Mouse (Mus musculus): Measurements from ENCODE around the gene Psmc6. TPM values are rescaled to one million over a fixed set of nuclear protein-coding genes. Genes with fewer than 3 reads are reported as not detected.
A peak's percentile ranks its signal among the peaks of the same experiment; 100 is the strongest.

Gene Psmc6
- 99.6 and 102 TPM in 2 replicates for polyA plus RNA-seq (2012; rRNA removed)

DNA sequence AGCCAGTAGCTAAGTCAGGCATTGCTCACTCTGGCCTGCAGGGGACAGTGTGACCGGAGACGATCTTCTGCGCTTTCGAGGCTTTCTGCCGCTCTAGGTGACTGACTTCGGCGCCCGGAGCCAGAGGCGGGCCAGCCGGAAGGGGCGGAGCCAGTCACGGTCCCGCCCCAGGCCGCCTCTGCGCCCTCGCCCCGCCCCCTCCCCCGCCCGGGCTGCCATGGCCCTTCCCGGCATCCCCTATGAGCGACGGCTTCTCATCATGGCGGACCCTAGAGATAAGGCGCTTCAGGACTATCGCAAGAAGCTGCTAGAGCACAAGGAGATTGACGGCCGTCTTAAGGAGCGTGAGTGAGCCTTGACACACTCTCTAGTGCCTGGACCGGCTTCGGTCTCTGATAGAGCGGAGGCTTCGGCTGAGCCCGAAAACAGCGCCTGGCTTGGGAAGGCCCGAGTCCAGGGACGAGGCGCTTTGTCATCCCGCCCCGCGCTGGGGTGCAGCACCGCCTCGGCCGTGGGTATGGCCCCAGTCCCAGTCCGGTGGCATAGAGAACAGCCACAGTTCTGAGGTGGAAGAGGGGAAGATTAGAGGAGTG lies at the start of gene Psmc6:
TSS of gene Psmc6 (plus strand) at position 200 of the 593 bp plus-strand sequence.
- DNase-seq (ENCODE audit: low spot score), result peak; percentile 84

DNA sequence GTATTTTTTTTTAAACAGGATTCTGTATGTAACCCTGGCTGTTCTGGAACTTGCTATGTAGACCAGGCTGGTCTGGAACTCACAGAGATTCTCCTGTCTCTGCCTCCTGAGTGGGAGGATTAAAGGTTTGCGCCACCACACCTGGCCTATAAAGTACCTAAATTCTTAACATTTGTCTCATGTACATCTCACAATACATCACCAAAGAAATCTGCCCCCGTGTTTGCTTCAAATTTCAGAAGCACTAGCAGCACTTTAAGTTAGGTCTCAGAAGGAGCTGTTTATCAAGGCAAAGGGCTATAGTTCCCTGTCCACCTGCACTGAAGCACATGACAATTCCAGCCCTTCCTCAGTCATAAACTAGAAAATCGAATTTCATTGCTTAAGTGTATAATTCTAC lies 47.5 kb upstream of the Psmc6 start:
- DNase-seq (ENCODE audit: low spot score), result no peak

DNA sequence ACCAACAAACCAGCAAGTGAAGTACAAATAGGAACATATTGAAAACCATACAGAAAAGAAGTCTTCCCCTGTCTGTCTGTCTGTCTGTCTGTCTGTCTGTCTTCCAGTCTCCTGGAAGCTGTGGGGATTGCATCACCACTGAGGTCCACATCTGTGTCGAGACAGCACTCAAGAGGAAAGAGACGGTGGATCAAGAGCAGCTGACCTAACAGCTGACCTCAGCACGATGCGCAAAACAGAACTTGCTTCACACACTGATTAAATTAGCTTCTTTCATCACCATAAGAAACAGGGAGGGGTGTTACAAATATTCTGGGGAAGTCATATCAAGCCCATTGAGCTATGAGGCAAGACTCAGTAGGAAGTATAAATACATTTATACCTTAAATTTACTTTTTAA lies 38.0 kb upstream of the Psmc6 start:
- no peak for DNase-seq (ENCODE audit: low spot score)

DNA sequence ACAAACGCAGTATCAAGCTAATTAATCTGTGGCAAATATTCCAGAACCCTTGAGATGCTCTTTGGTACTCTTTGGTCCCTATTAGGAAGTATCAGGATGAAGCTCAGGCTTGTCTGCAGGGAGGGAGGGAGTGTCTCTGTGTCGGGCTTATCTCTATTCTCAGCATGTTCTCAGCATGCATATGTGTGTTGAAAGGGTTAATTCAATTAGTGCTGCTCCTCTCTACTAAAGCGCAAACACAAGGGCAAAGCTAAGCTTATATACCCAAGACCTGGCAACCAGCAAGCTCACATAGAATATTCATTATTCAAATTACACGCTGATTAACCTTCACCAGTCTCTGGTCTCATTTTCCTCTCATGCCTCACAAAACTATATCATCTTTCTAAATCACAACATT lies 25.6 kb upstream of the Psmc6 start:
- no peak for DNase-seq (ENCODE audit: low spot score)

DNA sequence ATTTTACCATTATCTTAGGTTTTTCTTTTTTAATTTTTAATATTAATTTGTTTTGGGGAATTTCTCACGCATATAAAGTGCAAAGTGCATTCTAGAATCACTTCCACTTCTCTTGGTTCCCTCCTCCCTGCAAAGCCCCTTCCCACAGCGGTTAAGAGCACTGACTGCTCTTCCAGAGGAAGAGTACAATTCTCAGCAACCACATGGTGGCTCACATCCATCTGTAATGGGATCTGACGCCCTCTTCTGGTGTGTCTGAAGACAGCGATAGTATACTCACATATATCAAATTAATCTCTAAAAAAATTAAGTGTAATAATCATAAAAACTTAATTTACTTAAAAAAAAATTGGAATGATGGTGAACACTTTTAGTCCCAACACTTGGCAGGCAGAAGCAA lies 25.2 kb upstream of the Psmc6 start:
- DNase-seq (ENCODE audit: low spot score), result no peak

DNA sequence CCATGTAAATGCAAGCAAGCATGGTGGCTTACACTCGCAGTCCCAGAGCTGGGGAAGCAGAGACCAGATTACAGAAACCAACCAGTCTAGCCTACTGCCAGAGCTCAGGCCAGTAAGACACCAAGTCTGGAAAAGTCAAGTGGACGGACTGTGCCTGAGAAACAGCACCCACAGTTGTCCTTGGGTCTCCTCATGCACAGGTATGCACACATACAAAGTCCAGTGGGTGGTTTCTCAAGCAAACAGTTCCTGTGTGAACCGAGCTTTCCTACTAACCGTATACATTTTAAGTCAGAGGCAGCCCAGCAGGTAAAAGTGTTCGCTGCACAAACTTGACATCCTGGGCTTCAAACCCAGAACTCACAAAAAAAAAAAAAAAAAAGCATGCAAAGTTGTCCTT lies 23.7 kb upstream of the Psmc6 start:
- DNase-seq (ENCODE audit: low spot score), result no peak

DNA sequence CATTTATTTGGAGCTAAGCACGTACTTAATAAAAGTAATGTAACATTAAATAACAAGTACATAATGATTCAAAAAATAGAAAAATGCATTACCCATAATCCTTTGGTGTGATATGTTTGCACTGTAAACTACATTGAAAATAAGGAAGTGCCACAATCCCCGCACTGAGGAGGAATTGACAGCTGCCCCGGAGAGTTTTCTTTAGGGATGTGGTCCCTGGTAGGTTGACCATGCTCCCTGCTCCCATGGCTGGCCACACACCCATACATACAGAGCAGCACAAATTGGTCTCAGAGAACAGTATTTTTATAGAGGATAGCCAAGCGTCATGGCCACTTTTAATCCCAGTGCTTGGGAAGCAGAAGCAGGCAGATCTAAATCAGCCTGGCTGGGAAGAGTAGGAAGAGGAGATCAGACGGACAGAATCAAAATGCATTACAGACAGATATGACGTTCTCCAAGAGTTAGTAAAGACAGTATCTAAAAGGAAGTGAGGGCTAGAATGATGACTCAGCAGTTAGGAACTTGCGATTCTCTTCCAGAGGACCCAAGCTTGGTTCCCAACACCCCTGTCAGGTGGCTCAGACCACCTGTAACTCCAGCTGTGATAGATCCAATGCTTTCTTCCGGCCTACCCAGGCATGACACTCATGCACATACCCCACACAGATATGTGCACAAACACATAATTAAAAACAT lies 21.8 kb upstream of the Psmc6 start:
- DNase-seq (ENCODE audit: low spot score), result no peak

DNA sequence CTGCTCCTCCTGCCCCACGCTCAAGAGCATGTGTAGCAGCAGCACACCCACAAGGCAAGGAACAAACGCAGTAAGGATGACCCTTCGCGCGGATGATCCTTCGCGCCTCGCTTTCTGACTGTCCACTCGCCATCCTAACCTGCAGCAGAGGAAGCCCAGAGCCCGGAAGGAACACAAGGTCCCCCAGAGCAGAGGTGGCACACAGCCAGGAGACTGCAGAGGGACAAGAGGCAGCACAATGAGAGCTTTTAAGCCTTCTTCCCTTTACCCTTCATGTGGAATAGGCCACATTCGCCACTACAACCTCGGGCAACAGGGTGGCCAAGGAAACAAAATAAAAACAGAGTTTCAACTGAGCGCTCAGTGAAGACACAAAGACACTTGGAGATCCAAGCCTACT lies 19.9 kb upstream of the Psmc6 start:
- DNase-seq (ENCODE audit: low spot score), result no peak

DNA sequence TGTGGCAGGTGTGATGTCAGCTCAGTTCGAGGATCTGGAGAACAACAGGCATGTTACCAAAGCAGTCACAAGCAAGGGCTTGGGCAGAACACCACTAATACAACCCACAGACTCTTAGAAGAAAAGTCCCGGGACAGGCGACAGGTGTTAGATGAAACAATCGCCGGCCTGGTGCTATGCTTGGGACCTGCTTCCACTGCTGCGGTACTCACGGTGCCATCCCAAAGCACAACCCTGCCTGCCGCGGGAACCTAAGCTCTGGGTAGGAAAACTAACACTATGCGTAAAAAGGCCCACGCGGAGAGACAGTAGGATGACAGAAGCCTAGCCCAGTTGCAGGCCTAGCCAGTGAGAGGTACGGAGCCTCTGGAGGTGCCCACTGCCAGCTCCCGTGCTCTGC lies 19.5 kb upstream of the Psmc6 start:
- DNase-seq (ENCODE audit: low spot score), result no peak

DNA sequence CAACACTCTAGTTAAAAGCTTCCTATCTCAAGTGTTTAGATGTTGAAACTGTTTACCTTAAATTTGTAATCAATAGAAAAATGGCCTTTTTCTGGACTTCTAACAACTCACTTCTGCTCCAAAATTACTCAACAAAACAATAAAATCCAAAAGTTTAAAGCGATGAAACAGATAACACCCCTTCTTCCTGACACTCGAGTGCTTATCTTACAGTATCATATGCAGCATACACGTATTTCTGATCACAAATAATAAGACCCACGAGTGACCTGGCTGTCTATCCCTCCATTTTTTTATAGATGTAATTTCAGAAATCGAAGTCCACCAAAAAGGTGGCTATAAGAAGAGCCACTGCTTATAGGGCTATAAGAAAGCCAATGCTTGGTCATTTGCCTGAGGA lies 12.7 kb upstream of the Psmc6 start:
- DNase-seq (ENCODE audit: low spot score), result no peak

DNA sequence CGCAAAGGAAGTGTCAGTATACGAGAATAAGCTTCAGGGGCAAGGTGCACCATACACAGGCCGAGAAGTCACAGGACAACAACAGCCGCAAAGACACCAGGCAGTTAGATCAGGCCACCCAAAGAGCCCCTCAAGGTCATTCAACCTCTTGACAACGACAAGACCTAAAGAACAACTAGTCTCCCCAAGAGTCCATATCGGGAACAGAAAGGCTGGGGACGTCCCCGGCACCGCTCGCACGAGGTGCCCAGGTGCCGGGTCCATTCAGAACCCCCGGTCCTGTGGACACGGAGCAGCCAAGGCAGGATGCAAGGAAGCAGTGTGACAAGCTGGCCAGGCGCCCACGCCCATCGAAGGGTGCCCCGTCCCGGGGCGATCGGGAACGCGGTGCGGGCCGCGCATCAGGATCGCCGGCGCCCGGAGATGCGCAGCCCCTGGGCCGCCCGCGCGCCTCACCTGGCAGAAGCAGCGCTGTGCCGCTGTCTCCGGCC lies 11.6 kb upstream of the Psmc6 start:
- no peak for DNase-seq (ENCODE audit: low spot score)

DNA sequence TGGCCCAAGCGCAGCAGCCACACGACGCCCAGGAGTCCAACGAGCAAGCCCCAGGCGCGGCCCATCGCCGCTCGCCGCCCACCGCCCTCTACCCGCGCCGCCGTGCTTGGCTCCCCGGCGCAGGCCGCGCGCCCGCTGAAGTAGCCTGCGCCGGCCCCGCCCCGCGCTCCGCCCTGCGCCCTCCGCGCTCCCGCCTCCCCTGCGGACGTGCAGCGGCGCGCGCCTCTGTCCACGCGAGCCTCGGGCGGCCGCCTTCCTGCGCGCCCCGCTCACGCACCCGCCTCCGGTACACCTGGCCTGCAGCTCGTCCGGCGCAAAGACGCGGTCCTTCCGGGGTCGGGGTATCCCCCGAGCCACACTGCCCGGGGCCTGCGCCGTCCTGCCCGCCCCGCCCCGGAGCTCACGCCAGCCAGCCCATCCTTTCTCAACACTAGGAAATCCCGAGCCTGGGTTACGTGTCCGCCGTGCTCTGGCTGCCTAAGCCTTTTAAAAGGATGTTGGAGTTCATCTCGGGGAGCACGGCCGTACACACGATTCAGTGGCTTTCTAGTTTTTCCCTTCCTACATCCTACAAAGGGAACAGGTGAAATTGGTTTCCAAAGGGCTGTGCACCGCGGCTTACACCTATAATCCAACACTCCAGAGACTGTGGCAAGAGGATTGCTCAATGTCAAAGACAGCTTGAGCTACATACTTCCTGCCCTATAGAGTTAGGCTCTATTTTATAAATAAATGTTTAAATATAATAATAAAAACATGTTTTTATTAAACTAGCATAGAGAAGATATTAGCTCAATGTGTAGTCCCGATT lies 11.0 kb upstream of the Psmc6 start, which contains the start of gene Ero1l:
TSS of gene Ero1l (minus strand) at position 346 of the 811 bp plus-strand sequence.
- DNase-seq (ENCODE audit: low spot score), result peak; percentile 87

DNA sequence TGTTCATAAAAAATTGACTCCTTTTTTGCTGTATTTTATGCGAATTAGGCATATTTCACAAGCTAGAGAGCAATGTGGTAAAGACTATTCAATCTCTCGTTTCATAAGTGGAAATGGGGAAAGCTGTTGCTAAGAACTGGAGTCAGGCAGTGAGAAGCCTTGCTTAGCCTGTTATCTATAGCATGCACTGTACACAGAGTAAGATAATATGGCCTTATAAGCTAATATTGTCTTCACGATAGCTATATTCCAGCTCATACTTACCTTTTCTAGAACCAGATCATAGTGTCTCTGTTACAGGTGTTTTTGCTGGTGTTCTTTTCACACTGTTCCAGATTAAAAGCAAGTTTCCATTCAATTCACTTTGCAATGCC lies 10.4 kb upstream of the Psmc6 start:
- no peak for DNase-seq (ENCODE audit: low spot score)

DNA sequence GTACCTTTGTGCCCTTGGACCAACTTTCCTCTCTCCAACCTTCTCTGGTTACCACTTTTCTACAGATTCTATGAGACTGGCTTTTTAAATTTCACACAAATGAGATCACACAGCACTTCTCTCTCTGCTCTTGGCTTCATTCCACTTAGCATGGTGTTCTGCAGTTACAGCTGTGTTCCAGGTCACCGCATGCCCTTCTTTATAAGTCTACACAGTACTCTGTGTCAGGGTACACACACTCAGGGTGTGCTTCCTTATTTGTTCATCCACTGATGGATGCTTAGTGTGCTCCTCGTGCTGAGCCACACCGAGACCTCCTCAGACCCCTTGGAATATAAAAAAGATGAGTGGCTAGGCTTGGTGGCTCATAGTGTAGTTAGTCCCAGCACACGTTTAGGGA lies 9.5 kb upstream of the Psmc6 start:
- no peak for DNase-seq (ENCODE audit: low spot score)

DNA sequence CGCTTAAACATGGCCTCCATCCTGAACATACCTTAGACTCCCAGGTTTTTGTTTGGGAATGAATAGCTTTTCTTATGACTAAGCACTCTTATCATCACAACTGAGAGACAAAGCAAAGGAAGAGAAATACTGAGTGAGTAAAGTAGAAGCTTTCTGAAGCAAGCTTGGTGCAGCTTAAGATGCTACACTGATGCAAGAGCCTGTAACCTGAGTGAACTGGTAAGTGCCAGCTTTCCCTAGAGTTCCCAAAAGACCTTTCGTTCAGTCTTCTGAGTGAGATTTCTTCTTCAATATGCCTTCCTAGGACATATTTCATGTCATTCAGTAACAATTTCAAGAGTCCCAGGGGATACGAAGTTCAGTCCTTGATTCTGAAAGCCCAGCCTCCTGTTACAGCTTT lies 8.5 kb upstream of the Psmc6 start:
- DNase-seq (ENCODE audit: low spot score), result no peak

DNA sequence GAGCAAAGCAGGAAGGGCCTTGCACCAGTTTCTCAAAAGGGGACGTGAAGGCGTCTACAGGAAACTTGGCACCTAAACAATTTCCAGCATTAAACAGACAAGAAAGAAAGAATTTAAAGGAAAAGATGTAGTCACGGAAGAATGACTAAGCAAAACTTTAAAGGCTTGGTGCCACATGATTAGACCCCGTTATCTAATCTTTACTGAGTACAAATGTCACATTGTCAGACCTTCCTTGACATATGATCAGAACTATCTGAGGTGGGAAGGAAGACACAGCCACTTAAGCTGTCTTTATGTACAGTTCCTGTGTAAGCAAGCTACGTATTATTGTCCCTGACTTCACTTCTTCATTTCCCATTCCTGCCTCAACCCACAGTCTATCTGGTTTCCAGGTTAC lies 8.0 kb upstream of the Psmc6 start:
- DNase-seq (ENCODE audit: low spot score), result no peak

DNA sequence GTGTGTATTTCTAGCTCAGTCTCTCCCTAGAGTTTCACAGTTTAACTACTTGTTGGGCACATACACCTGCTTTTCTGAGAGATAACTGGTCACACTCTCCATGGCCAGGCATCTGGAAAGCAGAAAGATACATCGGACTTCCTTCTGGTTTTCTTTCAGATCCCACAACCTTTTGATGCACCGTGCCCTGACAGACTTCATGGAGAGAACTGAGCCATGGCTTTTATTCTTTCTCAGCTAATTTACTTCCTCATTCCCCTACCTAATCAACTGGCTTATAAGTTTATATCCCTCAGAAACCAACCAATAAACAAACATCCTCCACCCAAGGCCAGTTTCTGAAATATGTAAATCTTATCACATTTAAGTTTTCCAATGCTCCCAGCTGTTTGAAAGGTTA lies 7.1 kb upstream of the Psmc6 start:
- no peak for DNase-seq (ENCODE audit: low spot score)

DNA sequence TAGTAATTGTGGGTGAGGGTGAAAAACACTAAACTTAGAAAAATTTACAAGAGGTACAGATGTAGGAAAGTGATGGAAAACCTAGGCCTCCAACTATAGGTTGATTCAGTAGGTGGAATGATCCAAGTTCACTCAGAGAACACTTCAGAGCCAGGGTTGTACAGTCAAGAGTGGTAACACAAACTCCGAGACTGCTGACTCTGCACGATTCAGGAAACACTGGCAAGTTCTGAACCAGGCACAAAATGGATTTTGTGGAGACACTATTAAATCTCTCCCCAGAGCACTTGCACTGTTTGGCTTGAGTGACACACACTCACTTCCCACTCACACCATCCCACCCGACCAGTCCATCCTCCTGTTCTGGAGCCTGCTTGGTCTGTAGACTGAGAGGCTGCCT lies 6.3 kb upstream of the Psmc6 start:
- DNase-seq (ENCODE audit: low spot score), result no peak

DNA sequence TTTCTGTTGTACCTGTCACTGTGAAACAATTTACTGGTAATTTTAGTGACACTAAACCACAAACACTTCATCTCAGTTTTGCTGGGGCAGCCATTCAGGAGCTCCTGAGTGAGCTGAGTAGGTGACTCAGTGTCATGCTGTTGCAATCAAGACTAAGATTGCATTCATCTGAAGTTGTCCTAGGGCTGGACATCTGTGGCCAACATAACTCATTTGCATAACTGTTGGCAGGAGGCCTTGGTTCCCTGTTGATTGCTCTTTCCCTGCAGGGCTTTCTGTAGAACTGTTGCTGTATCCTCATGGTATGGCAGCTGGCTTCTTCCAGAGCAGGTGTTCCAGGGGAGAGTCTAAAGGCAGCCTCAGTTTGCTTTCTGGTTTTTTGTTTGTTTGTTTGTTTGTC lies 4.1 kb upstream of the Psmc6 start:
- DNase-seq (ENCODE audit: low spot score), result no peak

DNA sequence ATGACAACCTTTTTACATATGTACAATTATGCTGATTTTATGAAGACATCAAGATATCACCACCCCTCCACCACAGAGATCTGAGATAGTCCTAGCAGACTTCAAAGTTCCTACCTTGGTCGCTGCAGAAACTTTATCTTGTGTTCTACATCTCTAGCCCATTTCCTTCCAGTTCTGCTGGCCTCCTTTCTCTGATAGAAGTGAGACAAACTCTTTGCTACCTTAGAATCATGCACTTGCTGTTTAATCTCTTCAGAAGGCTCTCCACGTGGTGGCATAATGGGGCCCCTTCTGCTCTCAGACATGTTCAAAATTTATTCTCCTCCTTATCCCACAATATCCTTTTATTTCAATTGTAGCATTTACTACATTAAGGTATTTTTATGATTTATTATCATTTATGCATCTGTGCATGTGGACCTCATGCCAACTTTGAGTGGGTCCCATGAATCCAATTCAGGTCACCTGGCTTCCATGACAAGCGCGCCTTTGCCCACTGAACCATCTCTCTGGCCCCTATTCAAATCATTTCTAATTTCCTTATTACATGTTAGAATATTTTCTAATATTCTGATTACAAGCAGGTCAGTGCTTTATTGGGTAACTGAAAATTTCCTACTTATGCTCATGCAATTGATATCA lies 1.4 kb upstream of the Psmc6 start:
- no peak for DNase-seq (ENCODE audit: low spot score)

DNA sequence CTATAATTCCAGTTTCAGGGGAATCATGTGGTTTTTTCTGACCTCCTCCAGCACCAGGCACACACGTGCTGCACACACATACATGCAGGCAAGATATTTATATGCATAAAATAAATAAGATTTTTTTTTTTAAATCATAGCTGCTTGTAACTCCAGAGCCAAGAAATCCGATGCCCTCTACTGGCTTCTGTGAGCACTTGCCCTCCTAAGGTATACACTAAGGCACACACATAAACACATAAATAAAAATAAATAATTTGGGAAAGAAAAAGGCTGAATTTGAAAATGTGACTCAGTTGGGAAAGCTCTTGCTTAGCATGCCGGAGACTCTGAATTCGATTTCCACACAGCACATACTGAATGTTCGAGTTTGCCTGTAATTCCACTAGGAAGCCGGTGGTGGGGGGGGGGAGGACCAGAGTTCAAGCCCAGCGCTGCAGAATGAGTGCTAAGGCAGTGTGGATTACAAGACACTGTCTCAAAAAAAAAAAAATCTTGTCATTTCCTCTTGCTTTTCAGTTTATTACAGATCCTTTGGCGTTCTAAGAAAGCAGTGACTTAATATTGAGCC lies 485 bp upstream of the Psmc6 start:
- no peak for DNase-seq (ENCODE audit: low spot score)

All from urinary bladder, adult 2 months (tissue).